ENCODE assay signal across 8 mouse cellular contexts in genomic region chr11:69059357-69059974, GRCm38 (mm10). TPM values are rescaled to one million over a fixed set of nuclear protein-coding genes. Genes with fewer than 3 reads are reported as not detected.
DNase-seq lines count a peak whose midpoint lies in the region; ATAC-seq and TF ChIP-seq lines count a peak whose summit lies in the region.

Gene Borcs6, plus strand, starts transcription at chr11:69059717.

- peak within 1 kb of the TSS; percentile 70 for H3K4me2 ChIP-seq in embryonic facial prominence, embryonic 15.5 days (replicated peaks)
- H3K4me2 ChIP-seq in kidney, embryonic 15.5 days, result peak within 1 kb of the TSS; percentile 91

- H3K9me3 ChIP-seq in embryonic facial prominence, embryonic 15.5 days (replicated peaks), result no peaks in the 10 kb centered on the region
- no peaks in the 10 kb centered on the region for H3K9me3 ChIP-seq in kidney, embryonic 15.5 days (replicated peaks)

- no peak for TF ChIP-seq CTCF in bone marrow, adult 2 months (IDR thresholded peaks at IDR 0.05; ENCODE audit: control insufficient read depth, insufficient read depth, low read length)

- ATAC-seq in embryonic facial prominence, embryonic 15.5 days (ENCODE audit: insufficient number of reproducible peaks, low FRiP score, low TSS enrichment, low read depth), result peak; percentile 94
- ATAC-seq in kidney, embryonic 15.5 days (replicated peaks; ENCODE audit: low FRiP score), result peak; percentile 92
- peak; percentile 82 for ATAC-seq in monocyte, adult 5-6 weeks (replicated peaks; ENCODE audit: insufficient number of reproducible peaks, low FRiP score, low TSS enrichment, poor library complexity, severe bottlenecking)

- H3K27me3 ChIP-seq in embryonic facial prominence, embryonic 15.5 days, result no peaks in the 10 kb centered on the region
- no peaks in the 10 kb centered on the region for H3K27me3 ChIP-seq in kidney, embryonic 15.5 days

- peak within 1 kb of the TSS; percentile 90 for H3K9ac ChIP-seq in embryonic facial prominence, embryonic 15.5 days
- H3K9ac ChIP-seq in kidney, embryonic 15.5 days, result peak within 1 kb of the TSS; percentile 90

- WGBS in bone marrow, adult 2 months, result under 1% methylated on average over 64 of the region's 64 CpGs
- WGBS in embryonic facial prominence, embryonic 15.5 days, result under 1% methylated on average over 64 of the region's 64 CpGs
- WGBS in kidney, embryonic 15.5 days, result under 1% methylated on average over 64 of the region's 64 CpGs

- peaks cover 6% of the 10 kb centered on the region; the same call in 1 of the 2 replicates for H3K4me1 ChIP-seq in bone marrow, adult 2 months (ENCODE audit: control insufficient read depth, insufficient read depth, low read length)
- H3K4me1 ChIP-seq in embryonic facial prominence, embryonic 15.5 days, result peaks cover 29% of the 10 kb centered on the region
- peaks cover 38% of the 10 kb centered on the region for H3K4me1 ChIP-seq in kidney, embryonic 15.5 days

- peak within 1 kb of the TSS; percentile 97 for H3K27ac ChIP-seq in bone marrow, adult 2 months (ENCODE audit: control insufficient read depth, insufficient read depth, low read depth, low read length, poor library complexity)
- H3K27ac ChIP-seq in embryonic facial prominence, embryonic 15.5 days (replicated peaks), result peak within 1 kb of the TSS; percentile 94
- peak within 1 kb of the TSS; percentile 91 for H3K27ac ChIP-seq in kidney, embryonic 15.5 days

- no peaks in the 10 kb centered on the region for H3K36me3 ChIP-seq in embryonic facial prominence, embryonic 15.5 days
- H3K36me3 ChIP-seq in kidney, embryonic 15.5 days, result no peaks in the 10 kb centered on the region

- DNase-seq in 416B (ENCODE audit: low read depth) (peak; percentile 98), liver (peak; percentile 97)
- DNase-seq in heart, adult 9 months (ENCODE audit: low spot score in 2 of 2), result peak; percentile 98 to 99
- peak; percentile 91 to 93 for DNase-seq in spleen, postnatal 4 days (ENCODE audit: low spot score in 2 of 2)

- H3K4me3 ChIP-seq in bone marrow, adult 2 months (replicated peaks; ENCODE audit: control insufficient read depth, low read depth, low read length), result peak within 1 kb of the TSS; percentile 88
- peak within 1 kb of the TSS; percentile 96 for H3K4me3 ChIP-seq in embryonic facial prominence, embryonic 15.5 days (replicated peaks)
- H3K4me3 ChIP-seq in kidney, embryonic 15.5 days (replicated peaks), result peak within 1 kb of the TSS; percentile 95

- TF ChIP-seq POLR2A in bone marrow, adult 2 months (IDR thresholded peaks at IDR 0.05; ENCODE audit: borderline replicate concordance, control insufficient read depth, low read depth, low read length), result peak; percentile 54; the same call in 1 of the 2 replicates

RNA-seq across cellular contexts. Expression of gene Borcs6, which starts in this region (rescaled TPM):
- polyA plus RNA-seq in bone marrow, adult 2 months (2011; ENCODE audit: insufficient read depth, insufficient read length, low replicate concordance, missing spikeins), result 16.4 and 18.4 TPM in 2 replicates
- polyA plus RNA-seq in embryonic facial prominence, embryonic 15.5 days (2015; fragmentation: Nextera tagmentation; extraction: Ambion mirVana), result 14.9 and 15.7 TPM in 2 replicates
- polyA plus RNA-seq in kidney, embryonic 15.5 days (2015; fragmentation: Nextera tagmentation; extraction: Ambion mirVana), result 7.4 and 8.7 TPM in 2 replicates
- total RNA-seq in monocyte, adult 5-6 weeks (2017), result 12.4 to 16.1 TPM (median 13.3 TPM) in 3 replicates

Comparison
In these comparisons a context has a peak if more than half of its experiments do, and no peak if none do; other contexts are left out.
1. Peak in every context shown above with its lines: DNase-seq, ATAC-seq, H3K4me3 ChIP-seq and H3K27ac ChIP-seq.